12 mouse cellular contexts compared by ENCODE assay signal in the genomic region with DNA sequence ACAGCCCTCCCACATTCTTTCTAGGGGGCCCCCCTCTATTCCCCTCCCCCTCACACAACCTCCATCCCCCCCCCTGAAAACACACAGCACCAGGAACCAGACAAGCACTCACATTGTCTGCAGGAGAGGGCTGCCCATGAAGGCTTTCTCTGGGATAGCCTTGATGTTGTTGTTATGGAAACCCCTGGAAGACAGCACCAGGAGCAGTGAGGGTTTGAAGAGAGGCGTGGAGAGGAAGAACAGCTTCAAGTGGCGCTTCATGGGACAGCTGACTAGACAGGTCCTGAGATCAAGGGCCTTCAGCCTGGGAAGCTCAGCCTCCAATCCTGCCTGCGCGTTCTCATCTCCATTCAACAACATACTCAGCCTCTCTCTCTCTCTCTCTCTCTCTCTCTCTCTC.
"Had no signal": no experiment of that assay in that cellular context is flagged by ENCODE, and none has a peak within 500 bp of the region (broad histone marks: within the 10 kb centered on the region; RNA-seq: fewer than 3 reads in every experiment).

No protein-coding gene starts in this region.

- H3K4me2 ChIP-seq: limb, embryonic 13.5 days; neural tube, embryonic 13.5 days had no signal

- H3K9me3 ChIP-seq: limb, embryonic 13.5 days; neural tube, embryonic 13.5 days had no signal

- H3K4me3 ChIP-seq: limb, embryonic 13.5 days; neural tube, embryonic 13.5 days had no signal

- H3K9ac ChIP-seq: limb, embryonic 13.5 days; liver, embryonic 14.5 days; neural tube, embryonic 13.5 days had no signal

- H3K27ac ChIP-seq: kidney, postnatal 0 days; limb, embryonic 13.5 days; liver, embryonic 14.5 days; neural tube, embryonic 13.5 days had no signal

- H3K4me1 ChIP-seq: neural tube, embryonic 13.5 days had no signal

- DNase-seq: kidney, adult 11 months; kidney, adult 9 months; kidney, postnatal 36 days; left cerebral cortex, postnatal 4 days; lung, adult 18-20 months; lung, postnatal 36 days; right cerebral cortex, postnatal 14 days; thymus, postnatal 4 days had no signal

- H3K36me3 ChIP-seq: limb, embryonic 13.5 days; neural tube, embryonic 13.5 days had no signal

- H3K27me3 ChIP-seq: neural tube, embryonic 13.5 days had no signal
